Mouse (Mus musculus): ENCODE data around the gene Hsd17b1. TPM values are rescaled to one million over a fixed set of nuclear protein-coding genes. Genes with fewer than 3 reads are reported as not detected.
A peak's percentile ranks its signal among the peaks of the same experiment; 100 is the strongest.

Hsd17b1 gene
- polyA plus RNA-seq, 1 experiment from 2014 or later: 0.29 TPM

DNA sequence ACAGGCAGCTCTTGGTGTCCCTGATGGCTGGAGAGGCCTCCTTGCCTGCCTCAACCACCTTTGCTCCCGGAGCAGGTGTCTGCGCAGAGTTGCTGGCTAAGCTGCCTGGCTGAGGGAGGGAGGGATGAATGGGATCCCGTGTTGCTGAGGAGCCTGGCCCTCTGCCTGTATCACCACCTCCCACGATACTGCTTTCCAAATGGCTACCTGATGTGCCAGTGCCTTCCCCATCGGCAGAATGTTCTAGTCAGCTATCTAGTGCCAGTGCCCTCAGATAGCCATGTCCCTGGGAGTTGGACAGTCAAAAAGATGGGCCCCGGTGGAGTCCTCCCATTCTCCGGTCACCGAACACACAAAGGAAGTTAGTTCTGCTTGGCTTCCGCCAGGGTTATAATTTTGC is 27.9 kb upstream of the Hsd17b1 start:
- 87% methylated on average over 9 of the region's 9 CpGs for WGBS
- Histone ChIP-seq H3K4me3 (replicated peaks) (no peak overlapping the region), H3K4me2 (no peak overlapping the region), H3K27me3 (replicated peaks) (no peaks in the 10 kb centered on the region), H3K9me3 (replicated peaks) (no peaks in the 10 kb centered on the region), H3K9ac (replicated peaks) (no peak overlapping the region), H3K36me3 (peaks cover 99% of the 10 kb centered on the region), H3K4me1 (no peaks in the 10 kb centered on the region), H3K27ac (replicated peaks) (no peak overlapping the region)
- ATAC-seq (ENCODE audit: low FRiP score): no peak

DNA sequence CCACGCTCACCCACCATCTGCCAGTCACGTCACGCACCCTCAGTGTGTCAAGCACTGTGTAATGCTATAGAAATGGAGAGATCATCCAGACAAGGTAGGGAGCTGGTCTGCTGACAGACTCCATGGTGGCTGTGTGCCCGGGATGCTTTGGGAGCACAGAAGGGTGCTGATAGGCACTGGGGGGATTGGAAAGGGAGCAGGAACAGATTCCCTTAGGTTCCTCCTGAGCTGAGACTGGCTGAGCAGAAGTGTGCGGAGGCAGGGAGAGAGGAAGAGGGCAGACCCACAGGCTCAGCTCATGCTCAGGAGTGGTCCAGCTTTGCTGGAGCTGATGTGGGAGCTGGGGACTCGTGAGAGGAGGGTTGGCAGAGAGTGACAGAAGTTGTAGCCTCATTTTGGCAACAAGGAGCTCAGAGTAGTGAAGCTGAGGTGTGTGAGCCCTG is 27.1 kb upstream of the Hsd17b1 start:
- Histone ChIP-seq H3K4me3 (replicated peaks) (no peak overlapping the region), H3K27me3 (replicated peaks) (no peaks in the 10 kb centered on the region), H3K4me1 (no peaks in the 10 kb centered on the region), H3K9me3 (replicated peaks) (no peaks in the 10 kb centered on the region), H3K4me2 (no peak overlapping the region), H3K9ac (replicated peaks) (no peak overlapping the region), H3K36me3 (peaks cover 99% of the 10 kb centered on the region), H3K27ac (replicated peaks) (no peak overlapping the region)
- WGBS: 91% methylated on average over 6 of the region's 6 CpGs
- ATAC-seq (ENCODE audit: low FRiP score): no peak

DNA sequence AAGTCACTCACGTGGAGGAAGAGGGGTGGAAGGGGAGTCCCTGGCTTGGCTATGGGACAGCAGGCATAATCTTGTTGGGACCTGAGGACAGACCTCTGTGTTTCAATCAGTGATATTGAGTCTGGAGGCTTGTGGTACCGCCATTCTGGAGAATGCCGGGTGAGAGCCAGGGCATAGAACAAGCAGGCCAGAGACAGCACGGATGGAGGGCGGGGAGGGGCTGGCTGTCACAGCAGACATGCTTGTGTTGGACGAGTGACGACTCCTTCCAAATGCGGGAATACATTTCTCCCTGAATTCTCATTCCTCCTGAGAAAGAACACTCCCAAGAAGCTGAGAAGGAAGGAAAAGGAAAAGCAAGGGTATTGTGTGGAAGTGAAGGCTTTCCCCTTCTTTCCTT is 26.6 kb upstream of the Hsd17b1 start:
- WGBS: 89% methylated on average over 8 of the region's 8 CpGs
- peaks cover 99% of the 10 kb centered on the region for H3K36me3 ChIP-seq

DNA sequence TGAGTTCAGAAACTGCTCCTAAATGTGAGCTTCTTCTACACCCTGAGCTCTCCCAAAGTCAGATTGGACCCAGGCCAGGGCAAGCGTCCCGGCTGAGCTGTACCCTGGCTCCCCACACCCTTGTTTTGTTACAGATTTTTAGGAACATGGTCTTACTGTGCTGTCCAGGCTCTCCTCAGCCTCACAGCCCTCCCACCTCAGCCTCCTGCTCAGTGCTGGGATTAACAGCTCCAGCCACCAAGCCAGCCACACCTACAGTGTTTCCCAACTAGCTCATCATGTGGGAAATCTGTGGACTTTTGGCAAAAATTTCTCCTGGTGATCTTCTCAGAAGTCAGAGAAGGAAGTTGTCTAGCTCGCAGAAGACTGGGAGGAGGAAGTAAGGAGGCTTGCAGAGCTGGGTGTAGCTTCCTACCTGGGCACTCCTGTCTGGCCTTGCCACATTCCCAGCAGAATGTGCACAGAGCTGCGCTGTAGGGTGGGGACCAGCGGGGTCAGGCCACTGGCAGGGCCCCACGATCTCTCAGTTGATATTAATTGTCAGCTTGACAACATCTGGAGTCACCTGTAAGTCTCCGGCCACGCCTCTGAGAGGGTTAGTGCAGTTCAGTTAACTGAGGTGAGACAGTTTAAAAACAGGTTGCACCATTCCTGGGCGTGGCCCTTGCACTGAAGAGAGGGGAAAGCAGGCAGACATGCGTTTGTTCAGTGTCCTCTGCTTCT is 25.3 kb upstream of the Hsd17b1 start:
- no peak overlapping the region for H3K4me3 ChIP-seq (replicated peaks)
- H3K4me2 ChIP-seq: no peak overlapping the region
- WGBS: 91% methylated on average over 10 of the region's 10 CpGs
- peaks cover 95% of the 10 kb centered on the region for H3K36me3 ChIP-seq
- no peaks in the 10 kb centered on the region for H3K27me3 ChIP-seq (replicated peaks)
- no peaks in the 10 kb centered on the region for H3K4me1 ChIP-seq
- H3K9ac ChIP-seq (replicated peaks): no peak overlapping the region
- no peak for ATAC-seq (ENCODE audit: low FRiP score)
- no peak overlapping the region for H3K27ac ChIP-seq (replicated peaks)
- H3K9me3 ChIP-seq (replicated peaks): no peaks in the 10 kb centered on the region

More for the DNA sequence above, 26.6 kb upstream of the Hsd17b1 start:
- H3K4me2 ChIP-seq: no peak overlapping the region
- H3K4me3 ChIP-seq (replicated peaks): no peak overlapping the region
- no peaks in the 10 kb centered on the region for H3K9me3 ChIP-seq (replicated peaks)
- H3K4me1 ChIP-seq: no peaks in the 10 kb centered on the region
- no peak for ATAC-seq (ENCODE audit: low FRiP score)
- H3K27ac ChIP-seq (replicated peaks): no peak overlapping the region
- no peak overlapping the region for H3K9ac ChIP-seq (replicated peaks)
- no peaks in the 10 kb centered on the region for H3K27me3 ChIP-seq (replicated peaks)

DNA sequence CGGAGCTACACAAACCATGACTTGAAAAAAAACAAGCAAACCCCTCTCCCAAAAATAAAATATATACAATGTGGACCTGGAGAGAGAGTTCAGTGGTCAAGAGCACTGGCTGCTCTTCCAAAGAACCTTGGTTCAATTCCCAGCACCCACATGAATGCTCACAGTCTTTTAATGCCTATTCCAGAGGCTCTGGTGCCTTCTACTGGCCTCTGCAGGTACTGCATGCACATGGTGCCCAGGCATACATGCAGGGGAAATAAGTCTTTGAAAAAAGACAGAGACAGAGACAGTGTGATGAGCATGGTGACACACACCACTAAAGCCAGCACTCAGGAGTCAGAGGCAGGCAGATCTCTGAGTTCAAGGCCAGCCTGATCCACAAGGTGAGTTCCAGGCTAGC is 24.2 kb upstream of the Hsd17b1 start:
- Histone ChIP-seq H3K4me3 (replicated peaks) (no peak overlapping the region), H3K27me3 (replicated peaks) (no peaks in the 10 kb centered on the region), H3K9me3 (replicated peaks) (no peaks in the 10 kb centered on the region), H3K4me1 (no peaks in the 10 kb centered on the region), H3K27ac (replicated peaks) (no peak overlapping the region), H3K36me3 (peaks cover 91% of the 10 kb centered on the region), H3K4me2 (no peak overlapping the region), H3K9ac (replicated peaks) (no peak overlapping the region)
- no peak for ATAC-seq (ENCODE audit: low FRiP score)
- WGBS: 96% methylated on average over 1 of the region's 1 CpGs

DNA sequence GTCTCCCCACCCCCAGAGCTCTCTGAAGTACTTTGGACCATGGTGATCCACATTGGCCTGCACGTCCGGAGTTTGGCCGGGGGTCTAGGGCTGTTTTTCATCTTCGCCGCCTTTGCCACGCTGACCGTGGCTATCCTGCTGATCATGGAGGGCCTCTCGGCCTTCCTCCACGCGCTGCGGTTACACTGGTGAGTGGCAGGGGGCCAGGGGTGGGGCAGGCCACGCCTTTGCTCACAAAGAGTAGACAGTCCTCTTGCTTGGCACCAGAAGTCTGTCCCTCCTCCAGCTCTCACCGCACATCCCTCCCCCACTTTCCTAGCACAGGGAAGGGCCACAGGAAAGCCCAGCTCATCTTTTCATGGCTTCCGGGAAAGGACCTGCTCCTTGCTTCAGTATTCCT is 22.8 kb upstream of the Hsd17b1 start:
- WGBS: 86% methylated on average over 14 of the region's 14 CpGs
- no peak overlapping the region for H3K4me3 ChIP-seq (replicated peaks)
- H3K4me1 ChIP-seq: 0 out of 2 replicates have a peak, but pooled peaks cover 4% of the 10 kb centered on the region
- no peak overlapping the region for H3K9ac ChIP-seq (replicated peaks)
- peaks cover 89% of the 10 kb centered on the region for H3K36me3 ChIP-seq
- H3K4me2 ChIP-seq: no peak overlapping the region
- H3K27me3 ChIP-seq (replicated peaks): no peaks in the 10 kb centered on the region
- H3K9me3 ChIP-seq (replicated peaks): no peaks in the 10 kb centered on the region
- H3K27ac ChIP-seq (replicated peaks): no peak overlapping the region
- ATAC-seq (ENCODE audit: low FRiP score): no peak

DNA sequence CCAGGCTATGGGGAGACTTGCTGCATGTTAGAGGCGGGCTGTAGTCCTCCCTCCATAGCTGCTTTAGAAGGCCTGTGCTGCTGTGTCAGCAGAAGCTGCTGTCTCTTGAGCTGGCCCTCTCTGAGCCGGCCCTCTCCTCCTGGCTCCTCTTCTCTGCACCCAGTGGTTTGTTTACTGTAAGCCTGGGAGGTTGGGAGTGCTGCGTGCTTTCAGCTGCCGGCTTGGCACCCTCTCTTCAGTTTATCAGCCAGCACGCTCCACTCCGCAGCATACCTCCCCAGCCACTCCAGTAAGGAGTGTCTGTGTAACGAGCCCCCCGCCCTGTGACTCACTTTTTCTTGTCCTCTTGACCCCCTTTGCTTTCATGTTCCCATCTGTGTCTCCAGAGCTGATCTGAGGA is 21.3 kb upstream of the Hsd17b1 start:
- Histone ChIP-seq H3K4me1 (0 out of 2 replicates have a peak, but pooled peaks cover 4% of the 10 kb centered on the region), H3K4me3 (replicated peaks) (no peak overlapping the region), H3K27me3 (replicated peaks) (no peaks in the 10 kb centered on the region), H3K4me2 (no peak overlapping the region), H3K36me3 (peaks cover 89% of the 10 kb centered on the region), H3K27ac (replicated peaks) (peak overlapping the region; percentile 18; the same call in 1 of the 2 replicates), H3K9me3 (replicated peaks) (no peaks in the 10 kb centered on the region), H3K9ac (replicated peaks) (no peak overlapping the region)
- no peak for ATAC-seq (ENCODE audit: low FRiP score)
- 66% methylated on average over 8 of the region's 8 CpGs for WGBS

DNA sequence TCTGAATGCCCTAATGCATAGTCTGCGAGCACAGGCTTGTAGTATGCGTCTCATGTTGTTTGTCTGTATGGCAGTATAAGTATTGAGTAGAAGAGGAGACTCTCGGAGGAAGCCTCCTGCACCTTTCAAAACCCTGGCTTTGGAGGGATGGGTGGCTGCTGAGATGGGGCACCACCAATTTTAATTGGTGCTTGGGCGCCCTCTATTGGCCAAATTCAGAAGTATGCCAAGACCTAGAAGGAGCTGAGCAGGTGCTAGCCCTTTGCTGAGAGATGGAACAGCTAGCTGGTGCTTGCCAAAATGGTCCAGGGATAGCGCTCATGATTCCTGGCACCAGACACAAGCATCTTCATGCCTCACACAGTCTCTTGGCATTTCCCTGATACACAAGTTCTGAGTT is 20.4 kb upstream of the Hsd17b1 start:
- Histone ChIP-seq H3K27ac (replicated peaks) (0 out of 2 replicates have a peak overlapping the region, but pooled peaks have one; percentile 18), H3K4me3 (replicated peaks) (no peak overlapping the region), H3K9me3 (replicated peaks) (no peaks in the 10 kb centered on the region), H3K27me3 (replicated peaks) (no peaks in the 10 kb centered on the region), H3K36me3 (peaks cover 89% of the 10 kb centered on the region), H3K4me2 (no peak overlapping the region), H3K9ac (replicated peaks) (no peak overlapping the region), H3K4me1 (0 out of 2 replicates have a peak, but pooled peaks cover 4% of the 10 kb centered on the region)
- 35% methylated on average over 5 of the region's 5 CpGs for WGBS
- ATAC-seq (ENCODE audit: low FRiP score): no peak

DNA sequence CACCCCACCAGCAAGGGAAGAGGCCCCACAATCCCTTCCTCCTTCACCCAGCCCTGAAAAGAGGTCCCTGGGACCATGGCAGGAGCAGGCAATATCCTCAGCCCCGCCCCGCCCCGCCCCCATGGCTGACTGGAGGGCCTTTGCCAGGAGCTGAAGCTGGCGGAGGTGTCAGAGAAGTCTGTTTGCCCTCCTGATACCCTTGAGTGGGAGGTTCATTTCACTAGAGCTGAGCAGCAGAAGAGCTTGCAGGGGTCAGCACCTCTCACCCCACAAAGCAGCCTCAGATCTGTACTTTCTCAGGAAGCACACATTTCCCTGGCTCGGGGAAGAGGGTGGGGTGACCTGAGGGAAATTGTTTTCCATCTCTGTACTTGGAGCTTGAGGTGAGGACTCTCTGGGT is 19.5 kb upstream of the Hsd17b1 start:
- Histone ChIP-seq H3K9me3 (replicated peaks) (no peaks in the 10 kb centered on the region), H3K27ac (replicated peaks) (peak overlapping the region; percentile 24; the same call in 1 of the 2 replicates), H3K9ac (replicated peaks) (no peak overlapping the region), H3K4me3 (replicated peaks) (no peak overlapping the region), H3K36me3 (peaks cover 89% of the 10 kb centered on the region), H3K4me1 (0 out of 2 replicates have a peak, but pooled peaks cover 13% of the 10 kb centered on the region), H3K4me2 (no peak overlapping the region), H3K27me3 (replicated peaks) (no peaks in the 10 kb centered on the region)
- WGBS: 77% methylated on average over 5 of the region's 5 CpGs
- no peak for ATAC-seq (ENCODE audit: low FRiP score)

DNA sequence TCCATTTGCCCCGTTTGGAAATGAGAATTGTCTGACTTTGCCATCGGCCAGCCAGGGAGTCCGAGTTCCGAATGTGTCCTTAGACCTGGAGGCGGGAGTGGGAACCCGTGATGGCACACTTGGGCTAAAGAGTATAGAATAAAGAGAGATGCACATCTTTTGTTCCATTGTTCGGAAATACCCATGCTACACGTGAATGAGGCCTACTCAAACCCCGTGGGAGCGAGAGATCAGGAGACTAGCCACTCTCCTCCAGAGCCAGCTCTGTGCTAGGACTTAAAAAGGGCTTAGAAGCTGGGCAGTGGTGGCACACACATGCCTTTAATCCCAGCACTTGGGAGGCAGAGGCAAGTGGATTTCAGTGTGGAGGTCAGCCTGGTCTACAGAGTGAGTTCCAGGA is 18.7 kb upstream of the Hsd17b1 start:
- 77% methylated on average over 10 of the region's 10 CpGs for WGBS
- Histone ChIP-seq H3K27ac (replicated peaks) (peak overlapping the region; percentile 73; the same call in 1 of the 2 replicates), H3K4me2 (no peak overlapping the region), H3K4me1 (0 out of 2 replicates have a peak, but pooled peaks cover 14% of the 10 kb centered on the region), H3K4me3 (replicated peaks) (no peak overlapping the region), H3K9ac (replicated peaks) (no peak overlapping the region), H3K27me3 (replicated peaks) (no peaks in the 10 kb centered on the region), H3K9me3 (replicated peaks) (no peaks in the 10 kb centered on the region), H3K36me3 (peaks cover 84% of the 10 kb centered on the region)
- no peak for ATAC-seq (ENCODE audit: low FRiP score)

DNA sequence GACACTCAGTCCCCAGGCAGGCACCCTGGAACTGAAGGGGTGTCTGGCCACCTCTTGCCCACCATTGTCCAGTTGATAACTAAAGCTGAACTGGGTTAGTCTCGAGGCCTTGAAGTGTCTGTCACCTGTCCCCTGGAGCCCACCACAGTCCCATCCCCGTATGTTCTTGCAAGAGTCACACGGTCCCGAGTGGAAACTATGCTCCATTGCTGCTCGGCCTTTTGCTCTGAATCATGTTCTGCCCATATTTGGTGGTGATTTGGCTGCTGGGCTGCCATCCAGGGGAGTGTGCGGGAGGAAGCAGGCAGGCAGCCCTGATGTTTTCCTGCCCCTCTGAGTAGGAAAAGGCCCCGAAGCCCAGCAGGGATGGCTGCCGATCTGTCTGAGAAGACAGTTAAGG is 18.1 kb upstream of the Hsd17b1 start:
- Histone ChIP-seq H3K9ac (replicated peaks) (no peak overlapping the region), H3K27ac (replicated peaks) (peak overlapping the region; percentile 73), H3K4me1 (0 out of 2 replicates have a peak, but pooled peaks cover 14% of the 10 kb centered on the region), H3K9me3 (replicated peaks) (no peaks in the 10 kb centered on the region), H3K4me3 (replicated peaks) (no peak overlapping the region), H3K27me3 (replicated peaks) (no peaks in the 10 kb centered on the region), H3K4me2 (no peak overlapping the region), H3K36me3 (peaks cover 77% of the 10 kb centered on the region)
- 76% methylated on average over 8 of the region's 8 CpGs for WGBS
- ATAC-seq (ENCODE audit: low FRiP score): no peak

DNA sequence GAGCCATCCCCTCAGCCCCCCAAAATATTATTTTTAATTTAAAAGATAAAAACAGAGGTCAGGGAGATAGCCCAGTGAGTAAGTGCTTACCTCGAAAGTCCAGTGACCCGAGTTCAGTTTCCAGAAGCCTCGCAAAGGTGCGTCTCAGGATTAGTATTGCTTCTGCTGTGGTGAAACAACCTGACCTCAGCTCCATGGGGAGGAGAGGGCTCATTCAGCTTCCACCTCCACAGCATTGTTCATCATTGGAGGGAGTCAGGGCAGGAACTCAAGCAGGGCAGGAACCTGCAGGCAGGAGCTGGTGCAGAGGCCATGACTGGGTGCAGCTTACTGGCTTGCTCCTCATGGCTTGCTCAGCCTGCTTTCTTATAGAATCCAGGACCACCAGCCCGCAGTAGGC is 17.2 kb upstream of the Hsd17b1 start:
- no peak overlapping the region for H3K4me2 ChIP-seq
- H3K27me3 ChIP-seq (replicated peaks): no peaks in the 10 kb centered on the region
- peaks cover 68% of the 10 kb centered on the region for H3K36me3 ChIP-seq
- H3K4me1 ChIP-seq: 0 out of 2 replicates have a peak, but pooled peaks cover 14% of the 10 kb centered on the region
- no peak for ATAC-seq (ENCODE audit: low FRiP score)
- no peaks in the 10 kb centered on the region for H3K9me3 ChIP-seq (replicated peaks)
- H3K27ac ChIP-seq (replicated peaks): 0 out of 2 replicates have a peak overlapping the region, but pooled peaks have one; percentile 30
- H3K9ac ChIP-seq (replicated peaks): no peak overlapping the region
- H3K4me3 ChIP-seq (replicated peaks): no peak overlapping the region
- WGBS: 87% methylated on average over 5 of the region's 5 CpGs
